Mouse (Mus musculus) CD4-positive, CD25-positive, alpha-beta regulatory T cell, adult 2 months (primary cell): ENCODE measurements around the gene Rad51b.

Experiments used
- DNase-seq: peaks from one replicate; pipeline ENCODE4 v3.0.0-alpha.2; 2012; ENCODE audit warnings: low read depth, low spot score

The Rad51b gene

DNA sequence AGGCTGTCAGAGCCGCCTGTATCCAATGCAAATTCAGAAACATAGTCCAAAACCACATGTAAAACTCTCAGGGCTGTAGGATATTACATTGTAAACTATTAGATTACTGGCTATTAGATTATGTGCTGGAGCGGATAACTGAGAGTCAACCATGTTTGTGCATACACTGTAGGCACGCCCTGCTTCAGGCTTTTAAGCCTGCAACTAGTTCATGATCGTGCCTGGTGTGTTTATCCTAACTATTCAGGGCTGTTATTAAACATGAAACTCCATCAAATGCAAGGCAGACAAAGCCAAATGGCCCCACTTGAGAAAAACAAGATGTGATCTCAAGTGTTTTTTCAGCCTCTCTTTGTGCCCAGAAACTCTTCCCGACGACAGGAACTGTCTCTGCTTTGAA lies 560.6 kb downstream of the Rad51b start:
- no peak for DNase-seq

DNA sequence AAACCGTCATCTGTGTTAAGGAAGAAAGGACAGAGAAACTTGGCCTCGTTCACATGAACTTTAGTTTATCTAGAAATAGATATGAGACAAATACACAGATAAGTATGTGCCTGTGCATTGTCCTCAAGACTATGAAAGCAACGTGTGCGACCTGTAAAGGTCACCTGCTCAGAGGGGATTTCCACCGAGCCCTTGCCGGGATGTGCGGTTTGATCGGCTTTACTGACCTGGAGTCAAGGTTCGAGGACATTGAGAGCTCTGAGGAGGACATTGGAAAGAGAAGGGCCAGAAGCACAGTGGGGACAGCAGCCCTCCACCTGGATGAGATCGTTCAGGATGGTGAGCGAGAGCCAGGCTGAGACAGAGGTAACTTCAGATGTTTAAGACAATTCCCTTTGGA lies 561.3 kb downstream of the Rad51b start:
- DNase-seq: peak; percentile 52

DNA sequence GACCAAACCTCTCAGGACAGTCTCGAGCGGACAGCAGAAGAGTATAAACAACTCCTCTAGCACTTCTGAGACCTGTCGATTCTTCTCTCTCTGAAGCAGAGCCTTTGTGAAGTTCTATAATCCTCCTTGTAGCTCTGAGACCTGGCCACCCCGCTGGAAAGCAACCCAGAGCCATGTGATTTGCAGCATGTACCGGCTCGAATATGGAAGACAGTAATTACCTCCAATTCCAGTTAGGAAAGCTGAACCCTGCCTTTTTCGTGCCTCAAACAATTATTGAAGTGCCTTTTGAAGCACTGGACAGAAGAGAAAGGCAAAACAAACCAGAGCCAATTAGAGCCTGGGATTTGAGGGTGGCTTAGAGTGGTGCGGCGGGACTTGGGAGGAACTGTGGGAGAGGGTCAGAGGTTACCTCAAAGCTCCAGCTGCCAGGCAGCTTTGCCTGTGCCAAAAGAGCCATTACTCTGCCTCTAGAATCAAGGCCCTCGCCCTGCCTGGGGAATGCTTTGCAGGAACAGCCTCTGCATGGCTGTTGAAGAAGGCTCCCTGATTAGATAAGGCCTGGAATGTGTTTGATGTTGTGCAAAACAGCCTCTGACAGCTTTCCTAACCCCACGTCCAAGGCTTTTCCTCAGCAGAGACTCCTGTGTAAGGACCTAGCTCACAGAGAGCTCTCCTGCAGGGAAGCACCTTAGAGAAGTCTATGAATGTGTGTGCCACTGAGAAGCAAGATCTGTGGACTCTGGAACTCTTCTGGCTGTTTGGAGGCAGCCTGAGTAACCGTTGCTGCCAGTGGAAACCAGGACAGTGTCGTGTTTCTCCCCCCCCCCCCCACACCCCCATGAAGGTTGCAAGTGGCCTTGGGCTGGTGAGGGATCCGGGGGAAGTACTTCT lies 562.5 kb downstream of the Rad51b start:
- no peak for DNase-seq

DNA sequence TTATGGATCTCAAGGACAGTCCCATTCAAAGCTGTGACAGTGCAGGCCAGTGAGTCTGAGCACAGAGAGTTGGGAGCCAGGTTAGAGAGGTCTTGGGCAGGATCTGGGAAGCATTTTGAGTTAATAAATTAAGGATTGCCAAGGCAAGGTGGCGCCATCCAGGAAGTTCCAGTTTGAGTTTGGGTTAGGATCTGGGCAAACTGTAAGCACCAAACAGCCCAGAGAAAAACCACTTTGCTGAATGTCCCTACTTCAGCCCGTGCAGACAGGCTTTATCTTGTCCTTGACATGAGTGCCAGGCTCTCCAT lies 563.1 kb downstream of the Rad51b start:
- DNase-seq: no peak
